Mouse (Mus musculus) spleen, adult 2 months (tissue): Measurements from ENCODE around the gene Spata17. TPM values are rescaled to one million over a fixed set of nuclear protein-coding genes. Genes with fewer than 3 reads are reported as not detected.

Source experiments
- DNase-seq, 2 experiments: peaks; one replicate each; pipeline versions ENCODE4 v3.0.0 to v3.0.0-alpha.2; 2012 to 2021; ENCODE audit warnings: low spot score in 2 of 2, low read depth in 1 of 2
- H3K27ac ChIP-seq: fragments of 200-500 bp; 2 replicates; pipeline ENCODE4 v1.5.1; 2012; ENCODE audit warnings: low read length, inconsistent platforms; ENCODE audit not compliant: insufficient read depth
- H3K27me3 ChIP-seq: fragments of 200-500 bp; 2 replicates; pipeline ENCODE4 v1.6.1; 2012; ENCODE audit warnings: mild to moderate bottlenecking, moderate library complexity, low read length, inconsistent platforms; ENCODE audit not compliant: control insufficient read depth, insufficient read depth
- H3K36me3 ChIP-seq: fragments of 200-500 bp; 2 replicates; pipeline ENCODE4 v1.6.1; 2012; ENCODE audit warnings: mild to moderate bottlenecking, low read length, inconsistent platforms; ENCODE audit not compliant: control insufficient read depth, insufficient read depth
- H3K4me1 ChIP-seq: fragments of 200-500 bp; 2 replicates; pipeline ENCODE4 v1.6.1; 2011; ENCODE audit warnings: inconsistent platforms; ENCODE audit not compliant: control insufficient read depth, insufficient read depth, insufficient read length
- H3K4me3 ChIP-seq: fragments of 200-500 bp; 2 replicates; pipeline ENCODE4 v1.5.1; 2011; ENCODE audit warnings: mild to moderate bottlenecking, inconsistent platforms; ENCODE audit not compliant: insufficient read depth, insufficient read length; ENCODE audit errors: extremely low read depth
- CTCF ChIP-seq: fragments of 200-500 bp; IDR thresholded peaks from 2 replicates; pipeline ENCODE4 v1.5.1; 2011; ENCODE audit warnings: mild to moderate bottlenecking, inconsistent platforms; ENCODE audit not compliant: insufficient read depth, insufficient read length, insufficient replicate concordance; ENCODE audit errors: extremely low read depth
- POLR2A ChIP-seq: fragments of 200-500 bp; IDR thresholded peaks from 2 replicates; pipeline ENCODE4 v1.6.1; 2011; ENCODE audit warnings: low read depth, low read length, inconsistent platforms
- WGBS: fragments of 180-500 bp; shearing (Covaris S2); methylation state at CpG from one replicate; pipeline ENCODE4 v1.1.7; 2018; 5-methylcytosine and 5-hydroxymethylcytosine counted together
- polyA plus RNA-seq: library from polyadenylated mRNA; depleted of rRNA; stranded (reverse); fragments of >200 nt; gene quantifications from 2 replicates; pipeline ENCODE4 v1.2.3, GENCODE M21; 2012

Spata17 gene
- polyA plus RNA-seq, 1 experiment = not detected

DNA sequence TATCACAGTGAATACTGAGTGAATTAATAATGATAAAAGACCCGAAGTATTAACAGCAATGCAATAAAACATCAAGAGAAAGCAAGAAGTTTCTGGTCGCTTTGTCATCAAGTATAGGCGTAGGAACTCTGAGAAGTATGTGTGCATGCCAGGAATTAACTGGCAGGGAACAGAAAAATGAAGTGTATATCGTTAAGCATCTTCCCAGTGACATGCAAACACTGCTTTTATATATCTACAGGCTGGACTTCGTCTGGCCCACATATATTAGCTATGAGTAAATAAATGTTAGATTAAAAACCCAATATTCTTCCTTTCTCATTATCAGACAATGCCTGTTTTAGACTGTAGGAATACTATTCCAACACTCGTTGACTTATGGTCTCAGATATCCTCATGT, 9.8 kb downstream of the Spata17 start:
- TF ChIP-seq POLR2A = no peak
- TF ChIP-seq CTCF = no peak
- Histone ChIP-seq H3K36me3 (no peaks in the 10 kb centered on the region), H3K4me1 (no peaks in the 10 kb centered on the region), H3K4me3 (no peak overlapping the region), H3K27me3 (no peaks in the 10 kb centered on the region), H3K27ac (no peak overlapping the region)
- WGBS = 85% methylated on average over 6 of the region's 6 CpGs
- no peak for DNase-seq

DNA sequence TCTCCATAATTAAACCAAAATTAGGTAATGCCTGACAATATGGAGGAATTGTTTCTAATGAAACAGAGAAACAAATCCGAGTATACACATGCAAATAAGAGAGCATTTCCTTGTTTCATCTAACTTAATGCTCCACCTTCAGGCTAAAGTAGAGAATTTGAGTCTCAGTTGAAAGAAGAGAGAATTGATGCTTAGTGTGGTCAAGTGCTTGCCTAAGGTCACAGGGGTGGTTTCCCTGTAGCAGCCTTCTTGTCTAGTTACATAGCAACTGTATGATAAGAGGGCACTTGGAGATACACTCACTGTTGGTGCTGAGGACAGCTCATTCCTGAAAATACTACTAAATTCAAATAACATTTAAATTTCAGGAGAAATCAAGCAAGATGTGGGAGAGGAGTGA, 36.7 kb downstream of the Spata17 start:
- Histone ChIP-seq H3K27ac (no peak overlapping the region), H3K4me3 (no peak overlapping the region), H3K27me3 (no peaks in the 10 kb centered on the region), H3K36me3 (no peaks in the 10 kb centered on the region), H3K4me1 (no peaks in the 10 kb centered on the region)
- TF ChIP-seq CTCF = no peak
- no peak for TF ChIP-seq POLR2A
- DNase-seq = no peak
- 67% methylated on average over 1 of the region's 1 CpGs for WGBS

DNA sequence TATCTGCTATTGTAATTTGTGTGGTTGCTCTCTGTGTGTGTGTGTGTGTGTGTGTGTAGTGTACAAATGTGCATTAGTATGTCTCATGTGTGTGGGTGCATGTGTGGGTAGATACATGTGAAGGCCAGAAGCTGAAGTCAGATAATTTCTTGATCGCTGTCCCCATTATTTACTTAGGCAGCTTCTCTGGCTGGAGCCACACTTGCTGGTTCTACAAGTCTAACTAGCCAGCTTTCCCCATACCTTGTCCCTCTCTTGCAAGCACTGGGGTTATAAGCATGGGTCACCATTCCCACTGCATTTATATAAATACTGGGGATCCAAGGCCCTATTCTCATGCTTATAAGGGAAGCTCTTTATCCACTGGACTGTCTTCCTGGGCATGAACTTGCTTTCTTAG, 39.3 kb downstream of the Spata17 start:
- H3K27ac ChIP-seq = no peak overlapping the region
- H3K4me3 ChIP-seq = no peak overlapping the region
- no peaks in the 10 kb centered on the region for H3K4me1 ChIP-seq
- no peaks in the 10 kb centered on the region for H3K36me3 ChIP-seq
- no peak for TF ChIP-seq CTCF
- no peak for TF ChIP-seq POLR2A
- DNase-seq = no peak
- 94% methylated on average over 1 of the region's 1 CpGs for WGBS
- no peaks in the 10 kb centered on the region for H3K27me3 ChIP-seq

DNA sequence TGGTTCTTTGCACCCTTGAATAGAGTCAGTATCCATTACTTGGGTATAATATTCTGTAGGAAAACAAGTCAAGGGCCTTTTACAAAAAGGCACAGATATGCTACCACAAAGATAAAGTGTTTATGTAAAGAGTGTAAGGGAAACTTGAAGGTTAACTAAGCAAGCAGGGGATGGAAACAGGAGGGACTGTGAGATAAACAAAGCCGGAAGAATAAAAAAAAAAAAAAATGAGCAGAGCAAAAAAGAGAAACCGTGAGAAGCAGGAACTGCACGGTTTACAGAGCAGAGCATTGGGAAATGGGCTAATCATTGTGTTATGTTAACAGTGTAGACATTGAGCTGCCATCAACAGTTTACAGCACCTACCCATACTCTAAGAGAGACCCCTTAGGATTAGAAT, 44.9 kb downstream of the Spata17 start:
- Histone ChIP-seq H3K27ac (no peak overlapping the region), H3K36me3 (no peaks in the 10 kb centered on the region), H3K4me3 (no peak overlapping the region), H3K27me3 (no peaks in the 10 kb centered on the region), H3K4me1 (no peaks in the 10 kb centered on the region)
- WGBS = 45% methylated on average over 3 of the region's 3 CpGs
- no peak for DNase-seq
- no peak for TF ChIP-seq CTCF
- TF ChIP-seq POLR2A = no peak

DNA sequence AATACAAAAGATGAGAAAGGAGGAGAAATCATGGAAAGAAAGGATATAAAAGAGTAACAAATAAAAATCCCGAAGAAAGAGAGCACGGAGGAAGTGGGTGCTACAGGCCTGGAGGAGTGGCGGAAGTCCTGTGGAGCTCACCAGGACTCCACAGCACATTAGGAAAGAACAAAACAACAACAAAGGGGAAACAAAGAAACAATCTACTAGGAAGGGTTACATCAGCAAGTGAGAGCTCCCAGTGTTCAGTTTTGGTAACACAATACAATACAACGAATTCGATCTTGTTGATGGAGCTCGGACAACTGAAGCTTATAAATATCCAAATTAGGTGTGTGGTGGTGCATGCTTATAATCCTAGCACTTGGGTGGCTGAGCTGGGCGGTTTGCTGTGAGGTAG, 45.6 kb downstream of the Spata17 start:
- WGBS = 88% methylated on average over 7 of the region's 7 CpGs

DNA sequence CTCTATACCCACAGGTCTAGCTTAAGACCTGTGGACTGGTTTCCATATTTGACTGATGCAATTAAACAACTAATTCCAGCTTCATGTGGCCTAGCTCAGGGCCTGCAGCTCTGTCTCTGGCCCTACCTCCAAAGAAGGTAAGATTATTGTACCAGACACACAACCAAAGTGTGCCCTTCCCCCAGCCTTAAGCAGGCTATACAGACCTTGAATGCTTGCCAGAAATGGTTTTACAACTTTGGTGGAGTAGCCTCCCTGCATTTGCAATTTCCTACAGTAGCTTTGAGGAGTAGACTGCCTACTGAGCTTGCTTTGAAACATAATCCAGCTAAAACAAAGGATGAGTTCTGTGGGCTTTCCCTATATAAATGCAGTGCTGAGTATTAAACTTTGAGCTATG, 51.7 kb downstream of the Spata17 start:
- TF ChIP-seq POLR2A = no peak
- Histone ChIP-seq H3K27me3 (no peaks in the 10 kb centered on the region), H3K36me3 (no peaks in the 10 kb centered on the region), H3K4me1 (no peaks in the 10 kb centered on the region), H3K4me3 (no peak overlapping the region), H3K27ac (no peak overlapping the region)
- DNase-seq = no peak

More for the DNA sequence above, 45.6 kb downstream of the Spata17 start:
- no peak overlapping the region for H3K27ac ChIP-seq
- no peak overlapping the region for H3K4me3 ChIP-seq
- DNase-seq = no peak
- no peaks in the 10 kb centered on the region for H3K36me3 ChIP-seq
- TF ChIP-seq POLR2A (no peak), CTCF (no peak)
- no peaks in the 10 kb centered on the region for H3K4me1 ChIP-seq
- no peaks in the 10 kb centered on the region for H3K27me3 ChIP-seq

DNA sequence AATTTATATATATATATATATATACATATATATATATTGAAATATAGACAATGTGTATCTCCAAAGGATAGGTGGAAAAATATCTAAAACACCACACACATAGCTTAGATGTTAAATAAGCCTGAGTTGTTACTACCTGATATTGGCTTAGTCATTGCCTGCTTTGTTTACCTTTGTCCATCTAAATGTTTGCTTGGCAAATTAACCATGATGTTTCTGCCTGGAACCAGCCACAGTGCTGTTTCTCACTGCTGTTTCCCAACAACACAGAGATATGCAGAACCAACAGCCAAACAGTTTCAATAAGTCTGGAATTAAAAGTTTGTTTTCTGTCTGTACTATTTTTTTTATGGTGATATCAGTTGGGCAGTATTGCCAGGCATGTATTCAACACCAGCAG, 59.6 kb downstream of the Spata17 start:
- H3K36me3 ChIP-seq = no peaks in the 10 kb centered on the region
- TF ChIP-seq CTCF (no peak), POLR2A (no peak)

More for the DNA sequence above, 59.6 kb downstream of the Spata17 start:
- H3K27me3 ChIP-seq = no peaks in the 10 kb centered on the region
- H3K4me1 ChIP-seq = no peaks in the 10 kb centered on the region
- DNase-seq = no peak
- H3K27ac ChIP-seq = no peak overlapping the region
- no peak overlapping the region for H3K4me3 ChIP-seq
